Mouse (Mus musculus) lung, embryonic 16.5 days (tissue): ENCODE data around the gene Tspan1. TPM values are rescaled to one million over a fixed set of nuclear protein-coding genes. Genes with fewer than 3 reads are reported as not detected.

Experiments used
- polyA plus RNA-seq: library from polyadenylated mRNA; unstranded; fragments of >200 nt; fragmentation: Nextera tagmentation; extraction: Ambion mirVana; gene quantifications from 2 replicates; pipeline ENCODE4 v1.2.1, GENCODE M21; 2015

Tspan1 gene
- polyA plus RNA-seq, 1 experiment from 2014 or later: 22.6 TPM

Other genes with a start within 250 kb of the Tspan1 start
- gene Dmbx1, start 227.7 kb downstream of the Tspan1 start, polyA plus RNA-seq: 0.06 and 0.08 TPM in 2 replicates
- gene Faah, start 149.7 kb downstream of the Tspan1 start, polyA plus RNA-seq: 11.0 and 12.1 TPM in 2 replicates
- gene Nsun4, start 113.7 kb downstream of the Tspan1 start, polyA plus RNA-seq: 25.9 and 28.2 TPM in 2 replicates
- gene Uqcrh, start 92.5 kb downstream of the Tspan1 start, polyA plus RNA-seq: 487 and 499 TPM in 2 replicates
- gene Lrrc41, start 92.3 kb downstream of the Tspan1 start, polyA plus RNA-seq: 68.9 and 70.9 TPM in 2 replicates
- 30.5 and 31.3 TPM in 2 replicates for gene Rad54l, start 43.9 kb downstream of the Tspan1 start, polyA plus RNA-seq
- gene Pomgnt1, start 43.8 kb downstream of the Tspan1 start, polyA plus RNA-seq: 56.2 and 59.1 TPM in 2 replicates
- gene Lurap1, start 16.3 kb downstream of the Tspan1 start, polyA plus RNA-seq: 3.6 and 3.7 TPM in 2 replicates
- gene 1700042G07Rik, start 5.8 kb upstream of the Tspan1 start, polyA plus RNA-seq: not detected in 2 replicates
- not detected in 2 replicates for gene Gm49337, start 5.8 kb upstream of the Tspan1 start, polyA plus RNA-seq
- gene Pik3r3, start 54.0 kb upstream of the Tspan1 start, polyA plus RNA-seq: 23.6 and 25.3 TPM in 2 replicates